Mouse (Mus musculus): ENCODE measurements around the gene Lrrc27.

DNA sequence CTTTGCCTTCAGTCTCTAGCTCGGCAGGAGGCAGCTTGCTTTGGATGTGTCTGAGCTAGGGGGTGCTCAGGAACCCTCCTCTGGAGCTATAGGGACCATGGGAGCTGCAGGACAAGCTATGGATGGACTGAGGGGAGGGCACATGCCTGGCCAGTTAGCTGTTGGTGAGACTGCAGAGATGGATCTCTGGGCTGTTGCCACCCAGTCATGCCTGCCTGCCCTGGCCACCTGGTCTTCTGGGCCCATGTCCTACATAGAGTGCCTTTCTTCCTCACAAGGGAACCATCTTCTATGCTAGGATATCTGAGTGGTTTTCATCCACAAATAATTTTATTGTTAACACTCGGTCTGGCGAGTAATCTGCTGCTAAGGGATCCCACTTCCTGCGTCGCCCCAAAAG is 6.7 kb downstream of the Lrrc27 start:
- no peak for TF ChIP-seq CTCF (IDR thresholded peaks at IDR 0.05; ENCODE audit: low read depth, low read length)
- no peak for TF ChIP-seq POLR2A (IDR thresholded peaks at IDR 0.05; ENCODE audit: insufficient read depth, low read length)
